Mouse (Mus musculus) heart, embryonic 10.5 days (tissue): Measurements from ENCODE around the gene Inppl1. TPM values are rescaled to one million over a fixed set of nuclear protein-coding genes. Genes with fewer than 3 reads are reported as not detected.

Experiments used
- DNase-seq: peaks from one replicate; pipeline ENCODE4 v3.0.0-alpha.2; 2017; ENCODE audit warnings: low spot score
- H3K27ac ChIP-seq: fragments of 300-500 bp; sonication (generic); 2 replicates; pipeline ENCODE4 v1.5.1; 2016; ENCODE audit warnings: mild to moderate bottlenecking
- H3K27me3 ChIP-seq: fragments of 300-500 bp; sonication (generic); 2 replicates; pipeline ENCODE4 v1.6.1; 2016; ENCODE audit warnings: mild to moderate bottlenecking; ENCODE audit not compliant: poor library complexity, insufficient read depth, severe bottlenecking
- H3K36me3 ChIP-seq: fragments of 300-500 bp; sonication (generic); 2 replicates; pipeline ENCODE4 v1.6.1; 2016; ENCODE audit warnings: mild to moderate bottlenecking, moderate library complexity
- H3K4me1 ChIP-seq: fragments of 300-500 bp; sonication (generic); 2 replicates; pipeline ENCODE4 v1.6.1; 2016; ENCODE audit warnings: mild to moderate bottlenecking
- H3K4me3 ChIP-seq: fragments of 300-500 bp; sonication (generic); 2 replicates; pipeline ENCODE4 v1.5.1; 2016; ENCODE audit warnings: mild to moderate bottlenecking, moderate library complexity
- H3K9me3 ChIP-seq: fragments of 300-500 bp; sonication (generic); 2 replicates; pipeline ENCODE4 v1.6.1; 2016; ENCODE audit warnings: mild to moderate bottlenecking, moderate library complexity
- WGBS: fragments of 180-500 bp; shearing (Covaris S2); methylation state at CpG from one replicate; pipeline ENCODE4 v1.1.7; 2016; 5-methylcytosine and 5-hydroxymethylcytosine counted together
- polyA plus RNA-seq: library from polyadenylated mRNA; unstranded; fragments of >200 nt; fragmentation: Nextera tagmentation; extraction: Ambion mirVana; gene quantifications from 2 replicates; pipeline ENCODE4 v1.2.1, GENCODE M21; 2016

Gene Inppl1
- polyA plus RNA-seq, 1 experiment from 2014 or later, result 61.0 TPM

DNA sequence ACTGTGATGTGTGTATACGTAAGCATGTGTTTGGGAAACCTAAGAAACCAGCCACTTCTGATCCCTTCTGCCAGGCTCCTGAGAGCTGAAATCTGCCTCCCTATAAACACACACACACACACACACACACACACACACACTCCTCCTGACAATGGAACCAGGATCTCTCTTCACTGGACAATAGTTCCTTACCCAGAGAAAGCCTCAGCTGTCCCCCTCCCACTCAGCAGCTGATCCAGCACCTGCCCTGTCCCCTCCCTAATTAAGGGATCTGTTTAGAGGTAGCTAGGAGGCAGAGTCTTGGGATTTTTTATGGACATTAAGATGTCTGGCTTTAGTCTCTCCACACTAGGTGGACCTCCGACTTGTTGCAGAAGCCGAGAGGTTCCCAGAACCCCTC, 3.1 kb downstream of the Inppl1 start:
- no peak for DNase-seq
- Histone ChIP-seq H3K36me3 (peaks cover 44% of the 10 kb centered on the region), H3K27me3 (no peaks in the 10 kb centered on the region), H3K27ac (peak overlapping the region; percentile 62), H3K9me3 (no peaks in the 10 kb centered on the region), H3K4me3 (peak overlapping the region; percentile 97), H3K4me1 (peaks cover 37% of the 10 kb centered on the region)
- WGBS, result 55% methylated on average over 3 of the region's 3 CpGs

DNA sequence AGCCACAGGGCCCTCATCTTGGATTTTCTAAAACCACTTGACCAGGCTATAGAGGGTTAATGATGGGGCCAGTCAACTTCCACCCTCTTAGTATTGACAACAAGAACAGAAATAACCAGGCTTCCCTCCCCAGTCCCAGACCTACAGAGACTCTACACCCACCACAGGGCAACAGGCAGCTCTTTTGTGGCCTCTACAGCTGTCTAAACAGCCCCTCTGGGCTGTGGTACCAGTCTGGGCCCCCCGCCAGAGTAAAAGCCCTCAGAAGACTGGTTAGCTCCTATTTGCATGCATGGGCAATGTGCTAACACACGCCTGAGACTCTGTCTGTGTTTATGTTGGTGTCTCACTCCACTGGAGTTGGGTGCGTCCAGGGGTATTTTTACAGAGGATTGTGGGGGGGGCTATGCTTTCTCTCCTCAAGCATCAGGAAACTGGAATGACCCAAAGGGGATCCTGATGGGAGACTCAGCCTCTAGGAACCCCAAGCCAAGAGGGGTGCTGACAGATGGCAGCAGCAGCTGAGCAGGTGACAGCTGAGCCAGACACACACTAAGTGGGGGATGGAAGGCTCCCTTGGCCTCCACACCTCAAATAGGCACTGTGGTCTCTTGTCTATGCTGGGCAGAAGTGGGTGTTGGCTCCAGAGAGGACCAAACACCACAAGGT, 4.0 kb downstream of the Inppl1 start:
- Histone ChIP-seq H3K9me3 (no peaks in the 10 kb centered on the region), H3K4me1 (peaks cover 36% of the 10 kb centered on the region), H3K36me3 (peaks cover 53% of the 10 kb centered on the region), H3K27ac (peak overlapping the region; percentile 62), H3K27me3 (no peaks in the 10 kb centered on the region), H3K4me3 (peak overlapping the region; percentile 97)
- 53% methylated on average over 3 of the region's 3 CpGs for WGBS
- no peak for DNase-seq

DNA sequence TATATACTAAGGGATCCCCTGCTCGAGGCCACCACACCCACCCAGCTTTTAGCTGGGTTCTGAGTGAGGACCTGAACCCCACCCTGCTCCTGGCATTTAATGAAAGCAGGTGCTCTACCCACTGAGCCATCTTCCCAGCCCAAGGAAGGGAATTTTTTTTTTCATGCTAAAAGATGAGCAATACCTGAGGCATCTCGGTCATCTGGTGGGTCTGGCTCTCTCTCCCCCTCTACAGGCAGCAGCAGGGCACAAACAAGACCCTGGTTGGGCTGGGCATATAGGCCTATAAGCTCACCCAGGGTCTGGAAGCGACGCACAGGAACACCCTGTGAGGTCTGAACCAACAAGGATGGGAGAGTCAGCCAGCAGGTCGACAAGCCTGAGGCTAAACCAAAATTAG, 4.7 kb downstream of the Inppl1 start:
- 71% methylated on average over 5 of the region's 5 CpGs for WGBS
- peaks cover 60% of the 10 kb centered on the region for H3K36me3 ChIP-seq
- H3K9me3 ChIP-seq, result no peaks in the 10 kb centered on the region
- 0 out of 2 replicates have a peak overlapping the region, but pooled peaks have one; percentile 62 for H3K27ac ChIP-seq
- no peak overlapping the region for H3K4me3 ChIP-seq
- H3K4me1 ChIP-seq, result peaks cover 29% of the 10 kb centered on the region
- no peak for DNase-seq
- no peaks in the 10 kb centered on the region for H3K27me3 ChIP-seq

DNA sequence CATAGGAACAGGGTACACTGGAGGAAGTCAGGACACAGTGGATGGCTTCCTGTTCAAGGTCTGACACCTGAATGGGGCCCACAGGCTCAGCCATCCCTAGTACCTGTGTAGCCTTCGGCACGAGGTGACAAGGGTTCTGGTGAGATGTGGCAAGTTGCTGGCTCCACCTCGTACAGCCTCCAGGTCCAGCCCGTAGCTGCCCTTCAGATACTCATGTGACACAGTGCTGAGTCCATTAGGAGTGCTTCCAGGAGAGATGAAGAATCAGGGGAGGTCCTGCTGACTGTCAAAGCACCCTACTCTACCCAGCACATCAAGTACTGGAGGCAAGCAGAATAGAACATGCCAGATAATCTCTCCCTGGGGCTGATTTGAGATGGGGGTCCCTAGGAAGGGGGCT, 5.7 kb downstream of the Inppl1 start:
- WGBS, result 87% methylated on average over 4 of the region's 4 CpGs
- Histone ChIP-seq H3K36me3 (peaks cover 70% of the 10 kb centered on the region), H3K4me3 (no peak overlapping the region), H3K4me1 (peaks cover 27% of the 10 kb centered on the region), H3K9me3 (no peaks in the 10 kb centered on the region), H3K27ac (no peak overlapping the region), H3K27me3 (no peaks in the 10 kb centered on the region)
- no peak for DNase-seq

DNA sequence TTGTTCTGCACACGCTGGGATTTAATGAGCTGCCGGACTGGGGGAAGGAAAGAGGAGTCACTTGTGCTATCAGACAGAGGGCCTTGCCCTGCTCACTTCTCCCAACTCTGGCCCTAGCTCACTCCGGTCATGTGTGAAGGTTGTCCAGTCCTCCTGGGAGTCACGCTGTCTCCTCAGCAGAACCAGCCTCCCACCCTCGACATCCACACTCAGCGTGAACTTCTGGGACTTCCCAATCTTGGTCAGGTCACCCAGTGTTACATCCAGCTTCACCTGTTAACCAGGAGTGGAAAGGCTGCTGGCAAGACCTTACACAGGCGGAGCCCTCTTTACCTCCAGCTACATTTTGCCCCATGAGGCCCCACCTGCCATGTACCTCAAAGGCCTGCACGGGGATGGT, 6.6 kb downstream of the Inppl1 start:
- no peak for DNase-seq
- no peaks in the 10 kb centered on the region for H3K27me3 ChIP-seq
- 91% methylated on average over 8 of the region's 8 CpGs for WGBS
- H3K27ac ChIP-seq, result no peak overlapping the region
- H3K9me3 ChIP-seq, result no peaks in the 10 kb centered on the region
- H3K36me3 ChIP-seq, result peaks cover 79% of the 10 kb centered on the region
- H3K4me3 ChIP-seq, result no peak overlapping the region
- peaks cover 27% of the 10 kb centered on the region for H3K4me1 ChIP-seq

DNA sequence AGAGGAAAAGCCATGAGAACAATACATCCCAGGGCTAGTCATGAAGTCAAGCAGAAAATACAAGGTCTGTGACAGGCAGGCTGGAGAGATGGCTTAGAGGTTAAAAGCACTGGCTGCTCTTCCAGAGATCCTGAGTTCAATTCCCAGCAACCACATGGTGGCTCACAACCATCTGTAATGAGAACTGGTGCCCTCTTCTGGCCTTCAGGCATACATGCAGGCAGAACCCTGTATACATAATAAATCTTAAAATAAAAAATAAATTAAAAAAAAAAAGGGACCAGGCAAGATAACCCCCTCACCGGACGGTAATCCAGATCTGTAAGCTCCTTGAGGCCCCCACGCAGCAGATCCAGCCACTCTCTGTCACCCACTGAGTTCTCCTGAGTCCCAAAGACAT, 7.7 kb downstream of the Inppl1 start:
- no peak overlapping the region for H3K27ac ChIP-seq
- H3K36me3 ChIP-seq, result peaks cover 90% of the 10 kb centered on the region
- no peak overlapping the region for H3K4me3 ChIP-seq
- H3K4me1 ChIP-seq, result peaks cover 24% of the 10 kb centered on the region
- DNase-seq, result no peak
- no peaks in the 10 kb centered on the region for H3K9me3 ChIP-seq
- WGBS, result 91% methylated on average over 3 of the region's 3 CpGs
- H3K27me3 ChIP-seq, result no peaks in the 10 kb centered on the region

DNA sequence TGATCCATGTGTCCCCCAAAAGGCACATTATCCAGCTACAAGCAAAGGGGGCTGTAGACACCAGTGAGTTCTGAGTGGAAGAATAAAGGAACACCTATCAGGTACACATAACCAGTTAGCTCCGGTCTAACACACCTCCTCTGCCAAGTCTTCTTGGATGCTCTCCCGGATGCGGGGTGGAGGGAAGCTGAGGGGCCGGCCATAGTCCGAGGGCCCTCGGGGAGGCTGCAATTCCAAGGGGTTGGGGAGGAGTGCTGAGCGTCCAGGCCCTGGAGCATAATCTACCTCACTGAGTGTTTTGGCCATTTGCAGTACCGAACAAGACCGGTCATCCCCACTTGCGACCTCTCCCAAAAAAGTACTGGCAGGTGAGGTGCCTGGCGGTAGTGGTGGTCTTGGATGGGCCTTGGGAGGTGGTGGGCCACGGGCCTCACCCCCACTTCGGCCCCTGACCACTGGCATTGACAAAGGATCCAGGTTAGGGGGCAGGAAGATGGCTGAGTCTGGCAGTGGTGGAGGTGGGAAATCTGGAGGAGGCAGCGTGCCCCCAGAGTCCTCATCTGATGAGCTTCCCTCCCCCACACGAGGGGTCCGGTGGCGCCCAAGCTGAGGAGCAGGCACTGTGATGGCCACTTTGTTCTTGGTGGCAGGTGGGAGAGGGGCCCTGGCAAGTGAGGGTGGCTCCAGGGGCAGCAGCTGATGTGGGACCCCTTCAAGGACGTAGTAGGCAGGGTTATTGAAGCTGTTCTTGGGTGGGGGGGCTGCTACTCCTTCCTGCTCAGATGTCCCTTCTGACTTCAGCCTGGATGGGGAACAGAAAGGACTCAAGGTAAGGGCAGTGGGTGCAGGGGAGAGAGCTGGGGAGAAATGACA, 14.0 kb downstream of the Inppl1 start:
- Histone ChIP-seq H3K36me3 (peaks cover 60% of the 10 kb centered on the region), H3K4me1 (peaks cover 33% of the 10 kb centered on the region), H3K4me3 (no peak overlapping the region), H3K27ac (peak overlapping the region; percentile 22; the same call in 1 of the 2 replicates), H3K27me3 (peaks cover 39% of the 10 kb centered on the region), H3K9me3 (no peaks in the 10 kb centered on the region)
- DNase-seq, result no peak
- 86% methylated on average over 18 of the region's 18 CpGs for WGBS

- H3K9me3 ChIP-seq, result no peaks in the 10 kb centered on the region
- no peak overlapping the region for H3K27ac ChIP-seq
- 37% methylated on average over 32 of the region's 32 CpGs for WGBS
- peaks cover 38% of the 10 kb centered on the region for H3K4me1 ChIP-seq
- H3K27me3 ChIP-seq, result peaks cover 48% of the 10 kb centered on the region
- no peak overlapping the region for H3K4me3 ChIP-seq
- DNase-seq, result no peak
- peaks cover 51% of the 10 kb centered on the region for H3K36me3 ChIP-seq
Observed at GRCm38 (mm10) chr7:101822836-101823757, 14.9 kb downstream of the Inppl1 start.

GRCm38 (mm10) chr7:101821571-101822501, 16.2 kb downstream of the Inppl1 start:
- WGBS, result under 1% methylated on average over 71 of the region's 71 CpGs
- H3K9me3 ChIP-seq, result no peaks in the 10 kb centered on the region
- H3K4me1 ChIP-seq, result peaks cover 44% of the 10 kb centered on the region
- H3K4me3 ChIP-seq, result peak overlapping the region; percentile 69
- peaks cover 38% of the 10 kb centered on the region for H3K36me3 ChIP-seq
- peak overlapping the region; percentile 90 for H3K27ac ChIP-seq
- DNase-seq, result peak; percentile 89
- peaks cover 61% of the 10 kb centered on the region for H3K27me3 ChIP-seq

DNA sequence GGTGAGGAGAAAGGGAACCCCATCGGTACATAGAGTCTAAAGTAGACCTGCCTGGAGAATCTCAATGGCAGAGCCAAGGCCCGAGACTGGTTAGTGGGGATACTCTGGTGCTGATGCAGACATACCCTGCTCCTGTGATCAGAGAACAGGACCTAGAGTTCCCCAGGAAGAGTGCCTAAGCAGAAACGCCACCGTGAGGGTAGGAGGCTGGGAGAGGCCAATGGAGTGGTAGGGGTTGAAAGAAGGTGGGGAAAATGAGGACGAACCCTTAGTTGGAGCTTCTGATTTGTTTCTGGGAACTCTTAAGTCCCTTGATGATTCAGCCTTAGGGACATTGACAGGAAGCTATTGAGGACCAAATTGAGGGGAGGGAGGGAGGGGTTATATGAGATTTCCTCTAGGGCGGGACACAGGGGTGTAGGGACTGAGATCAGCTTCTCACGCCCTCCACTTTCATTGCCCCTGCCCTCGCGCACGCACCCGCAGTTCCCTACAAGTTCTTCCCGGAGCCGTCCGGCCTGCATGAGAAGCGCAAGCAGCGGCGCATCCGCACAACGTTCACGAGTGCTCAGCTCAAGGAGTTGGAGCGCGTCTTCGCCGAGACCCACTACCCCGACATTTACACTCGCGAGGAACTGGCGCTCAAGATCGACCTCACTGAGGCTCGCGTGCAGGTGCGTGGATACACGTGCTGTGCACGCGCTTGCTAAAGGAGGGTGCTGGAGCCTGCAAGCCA, 17.6 kb downstream of the Inppl1 start:
- Histone ChIP-seq H3K4me3 (peak overlapping the region; percentile 69), H3K36me3 (peaks cover 24% of the 10 kb centered on the region), H3K27ac (peak overlapping the region; percentile 90), H3K27me3 (peaks cover 74% of the 10 kb centered on the region), H3K9me3 (no peaks in the 10 kb centered on the region), H3K4me1 (peaks cover 44% of the 10 kb centered on the region)
- 1% methylated on average over 35 of the region's 35 CpGs for WGBS
- DNase-seq, result no peak

GRCm38 (mm10) chr7:101817861-101818401, 20.1 kb downstream of the Inppl1 start, which contains the start of gene Phox2a:
Phox2a (plus strand) TSS chr7:101818313.
- Histone ChIP-seq H3K27ac (no peak within 1 kb of the TSS; the same call in 1 of the 2 replicates), H3K4me3 (peak within 1 kb of the TSS; percentile 53), H3K4me1 (peaks cover 37% of the 10 kb centered on the region), H3K36me3 (no peaks in the 10 kb centered on the region), H3K9me3 (no peaks in the 10 kb centered on the region), H3K27me3 (peaks cover 72% of the 10 kb centered on the region)
- no peak for DNase-seq
- under 1% methylated on average over 43 of the region's 45 CpGs for WGBS
